Mouse (Mus musculus): Measurements from ENCODE around the gene Tube1.

GRCm38 (mm10) chr10:39163694-39164093 is 29.9 kb downstream of the Tube1 start, which contains the start of gene Ccn6:
- TF ChIP-seq CTCF (conservative IDR thresholded peaks at IDR 0.05; ENCODE audit: insufficient read depth, insufficient read length, low read depth, low read length) (no peak), POLR2A (IDR thresholded peaks at IDR 0.05; ENCODE audit: low read depth, low read length) (no peak)

Measured in kidney, adult 2 months (tissue).